Mouse (Mus musculus) heart, embryonic 15.5 days (tissue): ENCODE measurements around the gene Gfi1b. TPM values are rescaled to one million over a fixed set of nuclear protein-coding genes. Genes with fewer than 3 reads are reported as not detected.
A peak's percentile ranks its signal among the peaks of the same experiment; 100 is the strongest.

Experiments used
- ATAC-seq: fragments of 200-750 bp; cut with Nextera tagmentation; replicated peaks from 2 replicates; pipeline ENCODE4 v1.8.0; 2017; ENCODE audit warnings: low read depth, moderate TSS enrichment; ENCODE audit not compliant: insufficient number of reproducible peaks, insufficient read depth, low FRiP score
- H3K27ac ChIP-seq: fragments of 300-500 bp; sonication (generic); 2 replicates; pipeline ENCODE4 v1.5.1; 2015; ENCODE audit warnings: mild to moderate bottlenecking, inconsistent platforms
- H3K27me3 ChIP-seq: fragments of 300-500 bp; sonication (generic); 2 replicates; pipeline ENCODE4 v1.6.1; 2015; ENCODE audit warnings: inconsistent platforms
- H3K36me3 ChIP-seq: fragments of 300-500 bp; sonication (generic); 2 replicates; pipeline ENCODE4 v1.6.1; 2015; ENCODE audit warnings: mild to moderate bottlenecking, inconsistent platforms
- H3K4me1 ChIP-seq: fragments of 300-500 bp; sonication (generic); replicated peaks from 2 replicates; pipeline ENCODE4 v1.6.1; 2015; ENCODE audit warnings: inconsistent platforms
- H3K4me2 ChIP-seq: fragments of 300-500 bp; sonication (generic); 2 replicates; pipeline ENCODE4 v1.6.1; 2015; ENCODE audit warnings: inconsistent platforms, mild to moderate bottlenecking, moderate library complexity
- H3K4me3 ChIP-seq: fragments of 300-500 bp; sonication (generic); 2 replicates; pipeline ENCODE4 v1.5.1; 2015; ENCODE audit warnings: mild to moderate bottlenecking, inconsistent platforms
- H3K9ac ChIP-seq: fragments of 300-500 bp; sonication (generic); 2 replicates; pipeline ENCODE4 v1.6.1; 2015; ENCODE audit warnings: mild to moderate bottlenecking, inconsistent platforms
- H3K9me3 ChIP-seq: fragments of 300-500 bp; sonication (generic); replicated peaks from 2 replicates; pipeline ENCODE4 v1.6.1; 2016; ENCODE audit warnings: inconsistent platforms
- WGBS: fragments of 180-500 bp; shearing (Covaris S2); methylation state at CpG from one replicate; pipeline ENCODE4 v1.1.7; 2015; ENCODE audit warnings: mixed read lengths; 5-methylcytosine and 5-hydroxymethylcytosine counted together
- polyA plus RNA-seq: library from polyadenylated mRNA; unstranded; fragments of >200 nt; fragmentation: Nextera tagmentation; extraction: Ambion mirVana; gene quantifications from 2 replicates; pipeline ENCODE4 v1.2.1, GENCODE M21; 2015

Gene Gfi1b
- polyA plus RNA-seq, 1 experiment from 2014 or later, result 0.25 TPM

DNA sequence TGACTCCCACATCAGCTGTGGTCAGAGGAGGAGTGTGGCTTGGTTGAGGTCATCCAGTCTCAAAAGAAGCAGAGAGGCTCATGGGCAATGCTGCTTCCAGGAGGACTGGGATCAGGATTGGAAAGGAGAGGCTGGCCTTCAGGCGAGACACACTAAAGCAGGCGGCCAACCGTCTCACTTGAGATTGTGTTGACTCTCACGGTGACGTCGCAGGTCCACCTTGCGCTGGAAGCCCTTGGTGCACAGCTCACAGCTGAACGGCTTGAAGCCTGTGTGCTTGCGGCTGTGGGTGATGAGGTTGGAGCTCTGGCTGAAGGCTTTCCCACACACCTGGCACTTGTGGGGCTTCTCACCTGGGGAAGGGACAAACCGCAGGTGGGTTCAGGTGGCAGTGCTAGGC lies 11.9 kb downstream of the Gfi1b start:
- H3K9ac ChIP-seq, result no peak overlapping the region
- no peak overlapping the region for H3K4me3 ChIP-seq
- H3K36me3 ChIP-seq, result no peaks in the 10 kb centered on the region
- no peak overlapping the region for H3K4me2 ChIP-seq
- 74% methylated on average over 10 of the region's 10 CpGs for WGBS
- H3K27ac ChIP-seq, result no peak overlapping the region
- H3K9me3 ChIP-seq, result no peaks in the 10 kb centered on the region
- H3K4me1 ChIP-seq, result peaks cover 13% of the 10 kb centered on the region
- ATAC-seq, result no peak
- peaks cover 7% of the 10 kb centered on the region; the same call in 1 of the 2 replicates for H3K27me3 ChIP-seq

DNA sequence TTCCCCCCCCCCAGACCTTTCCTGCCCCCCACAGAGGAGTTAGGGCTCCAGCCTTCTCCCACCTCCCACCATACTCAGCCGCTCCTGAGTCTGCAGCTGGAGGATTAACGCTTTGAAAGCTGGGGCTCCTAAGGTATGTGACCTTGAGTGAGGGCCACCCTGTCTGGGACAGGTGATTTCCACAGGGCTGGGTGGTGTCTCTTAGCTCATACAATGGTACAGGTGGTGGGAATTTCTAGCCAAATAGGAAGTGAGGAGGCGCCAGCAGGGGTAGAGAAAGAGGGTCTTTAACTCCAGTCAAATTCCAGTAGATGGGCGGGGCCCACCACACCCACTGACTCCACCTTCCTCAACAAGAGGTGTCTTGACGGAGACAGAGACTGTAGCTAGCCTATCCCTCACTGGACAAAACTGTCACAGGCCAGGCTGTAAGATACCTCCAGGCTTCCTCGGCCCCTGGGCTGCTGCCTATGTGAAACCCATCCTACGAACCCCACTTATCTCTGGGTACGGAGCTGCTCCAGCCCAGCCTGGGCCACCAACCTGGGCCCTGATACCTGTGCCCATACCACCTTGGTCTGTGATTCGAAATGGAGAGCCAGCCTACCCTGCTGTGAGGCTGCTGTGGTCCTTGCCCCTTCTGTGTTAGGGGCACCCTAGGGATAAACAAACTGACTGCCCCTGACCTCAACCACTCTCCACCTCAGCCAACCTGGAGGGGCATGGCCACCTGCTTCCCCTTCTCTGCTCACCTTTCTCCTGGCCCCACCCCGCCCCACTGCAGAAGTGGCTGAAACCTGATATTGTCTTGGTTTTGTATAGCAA lies 14.2 kb downstream of the Gfi1b start:
- no peaks in the 10 kb centered on the region for H3K36me3 ChIP-seq
- no peaks in the 10 kb centered on the region for H3K27me3 ChIP-seq
- H3K4me2 ChIP-seq, result no peak overlapping the region
- no peaks in the 10 kb centered on the region for H3K9me3 ChIP-seq
- H3K27ac ChIP-seq, result no peak overlapping the region
- peaks cover 14% of the 10 kb centered on the region for H3K4me1 ChIP-seq
- H3K4me3 ChIP-seq, result no peak overlapping the region
- no peak overlapping the region for H3K9ac ChIP-seq
- WGBS, result 49% methylated on average over 10 of the region's 10 CpGs
- ATAC-seq, result no peak

DNA sequence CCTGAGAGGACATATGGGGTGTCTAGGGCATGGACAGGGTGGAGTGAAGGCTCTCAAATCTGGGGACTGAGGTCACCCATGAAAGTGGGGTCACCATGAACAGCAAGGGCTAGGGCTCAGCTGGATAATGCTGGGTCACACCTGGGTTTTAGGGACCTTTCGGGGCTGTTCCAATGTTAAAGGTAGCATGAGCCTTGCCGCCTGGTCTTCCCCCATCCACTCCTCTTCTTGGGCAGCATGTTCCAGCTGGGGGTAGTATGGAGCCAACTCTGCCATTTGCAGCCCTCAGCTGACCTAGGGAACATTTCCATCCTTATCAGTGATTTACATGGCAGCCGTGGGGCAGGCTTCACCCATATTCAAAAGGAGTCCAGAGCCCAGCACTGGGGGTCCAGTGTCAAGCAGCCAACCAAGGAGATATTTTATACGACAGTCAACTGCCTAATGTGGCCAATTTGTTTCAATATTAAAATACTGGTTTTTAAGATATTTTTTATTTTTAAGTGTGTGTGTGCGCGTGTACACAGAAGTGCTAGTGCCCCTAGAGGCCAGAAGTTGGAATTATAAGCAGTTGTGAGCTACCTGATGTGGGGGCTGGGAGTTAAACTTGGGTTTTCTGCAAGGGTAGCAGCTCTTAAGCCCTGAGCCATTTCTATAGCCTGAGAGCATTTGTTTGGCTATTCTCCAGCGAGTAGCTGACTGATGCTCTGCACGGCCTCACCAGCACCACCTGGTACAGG lies 15.0 kb downstream of the Gfi1b start:
- Histone ChIP-seq H3K9me3 (no peaks in the 10 kb centered on the region), H3K27ac (no peak overlapping the region), H3K4me3 (no peak overlapping the region), H3K4me1 (peaks cover 21% of the 10 kb centered on the region), H3K4me2 (no peak overlapping the region), H3K9ac (no peak overlapping the region), H3K36me3 (no peaks in the 10 kb centered on the region), H3K27me3 (no peaks in the 10 kb centered on the region)
- WGBS, result 62% methylated on average over 8 of the region's 8 CpGs
- ATAC-seq, result 0 out of 2 replicates have a peak, but pooled peaks have one; percentile 12

DNA sequence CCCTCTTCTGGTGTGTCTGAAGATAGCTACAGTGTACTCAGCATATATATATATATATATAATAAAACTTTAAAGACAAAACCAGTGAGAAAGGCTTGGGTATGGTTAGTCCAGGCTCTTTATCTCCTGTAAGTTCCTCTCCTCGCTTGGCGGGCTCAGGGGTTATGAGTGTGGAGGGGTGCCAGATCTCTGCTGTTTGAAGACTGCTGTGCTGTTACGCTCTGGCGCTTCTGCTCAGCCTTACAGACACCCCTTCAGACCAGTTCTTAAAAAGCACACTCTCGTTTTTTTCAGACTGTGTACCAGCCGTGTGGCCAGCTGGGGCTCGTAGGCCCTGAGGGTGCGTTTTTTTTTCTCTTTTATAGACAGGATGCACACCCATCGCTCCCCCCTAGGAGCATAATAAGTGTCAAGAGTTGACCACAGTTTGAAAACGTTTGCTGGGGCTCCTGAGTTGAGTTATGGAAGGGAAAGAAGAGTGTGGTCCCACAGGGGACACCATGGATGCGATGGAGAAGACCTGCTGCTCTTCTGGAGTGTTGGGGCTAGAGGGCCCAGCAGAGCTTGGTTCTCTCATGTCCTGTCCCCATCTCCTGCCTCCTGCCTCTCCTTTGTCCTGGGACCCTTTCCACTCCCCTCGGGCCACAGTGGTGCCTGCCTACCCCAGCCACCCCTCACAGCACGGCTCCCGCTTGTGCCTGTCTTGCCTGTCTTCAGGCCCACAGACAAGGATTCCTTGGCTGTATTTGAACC lies 15.8 kb downstream of the Gfi1b start:
- H3K4me2 ChIP-seq, result no peak overlapping the region
- peaks cover 22% of the 10 kb centered on the region for H3K4me1 ChIP-seq
- no peak overlapping the region for H3K9ac ChIP-seq
- no peaks in the 10 kb centered on the region for H3K9me3 ChIP-seq
- no peaks in the 10 kb centered on the region for H3K36me3 ChIP-seq
- no peaks in the 10 kb centered on the region for H3K27me3 ChIP-seq
- no peak overlapping the region for H3K27ac ChIP-seq
- 62% methylated on average over 14 of the region's 14 CpGs for WGBS
- ATAC-seq, result no peak
- H3K4me3 ChIP-seq, result no peak overlapping the region

DNA sequence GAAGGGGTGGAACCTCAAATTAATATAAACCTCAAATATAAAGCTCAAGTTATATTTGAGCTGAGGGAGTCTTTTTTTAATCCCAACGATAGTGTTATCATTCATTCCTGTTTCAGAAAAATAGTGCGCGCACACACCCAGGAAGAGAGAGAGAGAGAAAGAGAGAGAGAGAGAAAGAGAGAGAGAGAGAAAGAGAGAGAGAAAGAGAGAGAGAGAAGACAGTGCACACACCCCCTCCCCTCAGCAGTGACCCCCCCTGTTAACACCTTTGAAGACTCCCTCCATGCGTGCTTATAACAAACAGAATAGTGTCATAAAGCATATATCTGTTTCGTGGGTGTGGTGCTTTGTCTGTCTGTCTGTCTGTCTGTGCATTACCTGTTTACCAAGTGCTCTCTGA lies 18.2 kb downstream of the Gfi1b start:
- H3K36me3 ChIP-seq, result no peaks in the 10 kb centered on the region
- H3K9me3 ChIP-seq, result no peaks in the 10 kb centered on the region
- H3K9ac ChIP-seq, result no peak overlapping the region
- peaks cover 30% of the 10 kb centered on the region for H3K4me1 ChIP-seq
- no peaks in the 10 kb centered on the region for H3K27me3 ChIP-seq
- no peak overlapping the region for H3K27ac ChIP-seq
- no peak for ATAC-seq
- 83% methylated on average over 5 of the region's 5 CpGs for WGBS
- H3K4me2 ChIP-seq, result no peak overlapping the region
- H3K4me3 ChIP-seq, result no peak overlapping the region

DNA sequence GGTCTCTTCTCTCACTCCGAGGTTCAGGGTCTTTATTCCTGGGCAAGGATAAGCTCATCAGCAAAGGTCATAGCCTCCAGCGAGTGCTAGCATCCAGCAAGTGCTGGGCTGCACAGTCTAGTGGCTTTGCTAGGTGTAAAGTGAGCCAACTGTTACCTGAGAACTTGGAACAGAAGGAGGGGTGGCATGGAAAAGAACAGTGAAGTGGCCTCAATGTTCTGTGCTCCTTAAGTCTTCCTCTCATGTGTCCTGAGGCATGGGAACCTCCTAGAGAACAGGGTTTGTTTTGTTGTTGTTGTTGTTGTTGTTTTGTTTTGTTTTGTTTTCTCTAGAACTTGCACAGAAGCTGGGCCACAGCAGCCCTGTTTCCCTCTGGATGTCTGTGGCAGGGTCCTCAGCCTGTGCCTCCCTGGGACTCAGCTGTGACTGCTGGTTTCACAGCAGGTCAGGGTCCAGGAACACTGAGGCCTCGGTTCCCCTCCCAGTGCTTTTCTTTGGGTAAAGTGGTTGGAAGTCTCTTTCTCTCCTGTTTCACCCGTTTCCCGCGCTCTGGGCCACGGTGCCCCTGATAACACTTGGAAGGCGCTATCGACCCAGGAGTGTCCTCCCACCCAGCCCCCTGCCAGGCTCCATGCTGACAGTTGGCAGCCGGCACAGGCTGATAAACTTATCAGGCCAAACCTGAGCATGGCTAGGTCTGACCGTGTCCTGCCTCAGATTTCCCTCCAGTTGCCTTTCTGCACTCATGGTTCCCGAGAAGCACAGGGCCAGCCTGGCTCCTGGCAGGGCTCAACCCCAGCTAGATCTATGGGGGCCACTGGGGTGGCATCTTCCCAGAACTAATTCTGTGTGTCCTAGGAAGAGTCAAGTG lies 19.8 kb downstream of the Gfi1b start:
- 0 out of 2 replicates have a peak, but pooled peaks have one; percentile 5 for ATAC-seq
- peaks cover 33% of the 10 kb centered on the region for H3K4me1 ChIP-seq
- no peak overlapping the region for H3K4me2 ChIP-seq
- H3K36me3 ChIP-seq, result no peaks in the 10 kb centered on the region
- no peak overlapping the region for H3K4me3 ChIP-seq
- H3K9me3 ChIP-seq, result no peaks in the 10 kb centered on the region
- no peak overlapping the region for H3K9ac ChIP-seq
- H3K27me3 ChIP-seq, result no peaks in the 10 kb centered on the region
- H3K27ac ChIP-seq, result no peak overlapping the region
- 29% methylated on average over 12 of the region's 12 CpGs for WGBS

DNA sequence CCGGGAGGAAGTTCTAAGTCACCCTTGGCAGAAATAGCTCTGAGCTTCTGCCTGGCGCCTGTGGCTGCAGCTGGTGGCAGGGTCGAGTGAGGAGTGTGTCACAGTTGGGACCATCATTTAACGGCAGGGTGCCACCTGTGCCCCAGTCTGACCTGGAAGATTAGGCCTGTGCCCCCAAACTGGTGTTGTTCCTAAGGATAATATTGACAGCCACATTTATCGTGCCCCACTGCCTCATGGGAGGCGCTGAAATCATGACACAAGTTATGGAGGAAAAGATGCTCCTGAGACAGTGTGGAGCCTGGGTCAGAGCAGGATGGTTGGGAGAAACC lies 22.2 kb downstream of the Gfi1b start:
- H3K36me3 ChIP-seq, result no peaks in the 10 kb centered on the region
- no peak overlapping the region for H3K4me3 ChIP-seq
- H3K9ac ChIP-seq, result no peak overlapping the region
- 46% methylated on average over 6 of the region's 6 CpGs for WGBS
- H3K4me1 ChIP-seq, result peaks cover 25% of the 10 kb centered on the region
- no peaks in the 10 kb centered on the region for H3K27me3 ChIP-seq
- H3K27ac ChIP-seq, result no peak overlapping the region
- no peak for ATAC-seq
- H3K4me2 ChIP-seq, result no peak overlapping the region
- no peaks in the 10 kb centered on the region for H3K9me3 ChIP-seq

DNA sequence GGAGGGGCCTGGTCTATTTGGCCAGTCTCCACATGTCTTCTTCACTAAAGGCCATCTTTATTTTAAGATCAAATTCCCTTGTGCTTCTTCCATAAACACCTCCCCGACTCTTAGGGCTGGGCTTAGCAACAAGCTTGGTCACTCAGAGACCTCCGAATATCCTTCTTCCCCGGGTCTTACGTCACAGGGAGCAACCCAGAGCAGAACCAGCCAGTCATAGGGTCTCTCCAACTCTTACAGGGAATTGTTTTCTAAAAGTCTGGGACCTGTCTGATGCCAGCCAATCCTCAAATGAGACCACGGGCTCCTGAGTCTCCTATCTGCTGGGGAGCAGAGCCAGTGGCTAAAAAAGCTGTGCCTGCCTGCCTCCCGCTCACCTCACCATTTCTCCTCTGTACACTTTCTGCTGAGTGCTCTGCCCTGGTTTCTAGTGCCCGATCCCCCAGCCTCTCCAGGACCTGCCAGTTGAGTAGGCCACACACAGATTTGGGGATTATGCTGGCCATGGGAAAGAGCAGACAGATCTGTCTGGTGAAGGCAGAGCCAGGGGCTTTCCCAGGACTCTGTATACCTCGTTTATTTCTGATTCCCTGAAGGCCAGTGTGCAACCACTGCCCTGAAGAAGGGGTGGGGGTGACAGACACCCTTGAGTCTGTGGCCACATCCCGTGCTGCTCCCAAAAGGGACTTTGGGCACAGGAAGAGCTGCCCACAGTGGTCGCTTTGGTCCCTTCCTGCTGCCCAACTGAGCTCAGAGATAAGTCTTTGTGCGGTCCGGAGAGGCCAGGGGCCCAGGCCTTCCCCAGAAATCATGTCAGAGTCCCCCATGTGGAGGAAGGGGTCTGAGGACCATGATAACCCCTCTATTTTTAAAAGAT lies 22.9 kb downstream of the Gfi1b start:
- Histone ChIP-seq H3K4me2 (no peak overlapping the region), H3K4me1 (peaks cover 25% of the 10 kb centered on the region), H3K36me3 (no peaks in the 10 kb centered on the region), H3K9ac (no peak overlapping the region), H3K4me3 (no peak overlapping the region), H3K27me3 (no peaks in the 10 kb centered on the region), H3K9me3 (no peaks in the 10 kb centered on the region), H3K27ac (no peak overlapping the region)
- ATAC-seq, result peak; percentile 21; the same call in 1 of the 2 replicates
- WGBS, result 46% methylated on average over 12 of the region's 12 CpGs

DNA sequence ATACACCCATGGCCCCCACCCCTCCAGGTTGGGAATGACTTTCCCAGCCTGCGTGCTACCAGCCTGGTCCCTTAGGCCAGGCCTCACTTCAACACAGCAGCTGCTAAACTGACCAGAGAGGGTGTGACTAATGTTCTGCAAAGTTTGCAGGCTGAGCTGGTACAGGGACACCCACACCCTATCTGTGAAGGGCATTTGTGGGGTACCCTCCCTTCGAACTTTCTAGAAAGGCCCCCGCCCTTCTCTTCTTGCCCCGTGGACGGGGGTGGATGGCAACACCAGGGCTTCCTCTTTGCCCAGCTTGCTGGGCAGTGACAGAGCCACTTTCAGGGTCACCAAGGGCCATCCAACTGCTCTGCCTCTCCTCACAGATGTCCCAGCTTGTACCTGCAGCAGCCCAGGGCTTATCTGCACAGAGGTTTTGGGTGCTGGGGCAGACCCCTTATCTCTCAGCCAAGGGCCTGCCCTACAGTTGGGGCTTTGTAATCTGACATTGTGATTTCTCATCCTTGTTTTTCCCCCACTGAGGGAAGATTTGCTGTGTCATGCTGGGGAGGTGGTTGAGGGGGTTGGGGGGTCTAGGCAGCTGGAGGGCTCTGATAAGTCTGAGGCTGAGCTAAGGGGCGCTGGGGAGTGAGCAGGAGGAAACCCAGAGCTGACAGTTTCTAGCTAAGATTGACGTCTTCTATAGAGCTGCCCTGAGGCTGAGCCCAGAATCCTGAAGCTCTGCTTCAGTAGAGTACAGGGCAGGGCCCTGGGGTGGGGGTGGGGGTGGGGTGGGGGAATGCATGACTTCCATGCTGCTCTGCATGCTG lies 23.8 kb downstream of the Gfi1b start:
- H3K4me2 ChIP-seq, result no peak overlapping the region
- no peaks in the 10 kb centered on the region for H3K36me3 ChIP-seq
- no peak overlapping the region; the same call in 1 of the 2 replicates for H3K9ac ChIP-seq
- 68% methylated on average over 7 of the region's 7 CpGs for WGBS
- no peak overlapping the region for H3K27ac ChIP-seq
- H3K9me3 ChIP-seq, result no peaks in the 10 kb centered on the region
- 0 out of 2 replicates have a peak, but pooled peaks have one; percentile 53 for ATAC-seq
- H3K27me3 ChIP-seq, result peaks cover 4% of the 10 kb centered on the region; the same call in 1 of the 2 replicates
- H3K4me1 ChIP-seq, result peaks cover 25% of the 10 kb centered on the region
- H3K4me3 ChIP-seq, result no peak overlapping the region
